Comparison of ENCODE assay signal across 14 mouse cellular contexts in genomic region chr2:4142221-4142950, GRCm38 (mm10).
A peak's percentile ranks its signal among the peaks of the same experiment; 100 is the strongest.
DNase-seq lines count a peak whose midpoint lies in the region; ATAC-seq and TF ChIP-seq lines count a peak whose summit lies in the region.
"Had no signal": no experiment of that assay in that cellular context is flagged by ENCODE, and none has a peak within 500 bp of the region (broad histone marks: within the 10 kb centered on the region; RNA-seq: fewer than 3 reads in every experiment).

No protein-coding gene starts in this region.

- TF ChIP-seq CTCF in CH12.LX (conservative IDR thresholded peaks at IDR 0.05 in 1 of 2, IDR thresholded peaks at IDR 0.05 in 1 of 2; ENCODE audit: low read depth in 2 of 2, low read length in 2 of 2) = no peak

- TF ChIP-seq RAD21 in CH12.LX (IDR thresholded peaks at IDR 0.05; ENCODE audit: low read depth, low read length) = no peak

- no peak for TF ChIP-seq EP300 in CH12.LX (IDR thresholded peaks at IDR 0.05; ENCODE audit: low read length)

- H3K4me1 ChIP-seq in CH12.LX (ENCODE audit: control insufficient read depth in 1 of 2, insufficient read depth in 2 of 2) = peaks cover 0 to 7% of the 10 kb centered on the region in 2 experiments; a peak in 2 of 4 replicates
- H3K4me1 ChIP-seq in midbrain, embryonic 11.5 days (ENCODE audit: control insufficient read depth, insufficient read depth, low read length) = peaks cover 3% of the 10 kb centered on the region; the same call in 1 of the 2 replicates
- H3K4me1 ChIP-seq: forebrain, embryonic 15.5 days; intestine, embryonic 15.5 days; megakaryocyte, embryonic 14.5 days had no signal

- no peak overlapping the region for H3K9ac ChIP-seq in CH12.LX (ENCODE audit: insufficient read depth, low read depth)
- H3K9ac ChIP-seq in midbrain, embryonic 11.5 days (ENCODE audit: low read length) = no peak overlapping the region
- H3K9ac ChIP-seq: forebrain, embryonic 15.5 days; intestine, embryonic 15.5 days; neural tube, embryonic 12.5 days had no signal

- intact Hi-C loops in heart, postnatal 25 days (cut with DNase I) = no loop called here

- no peaks in the 10 kb centered on the region for H3K79me2 ChIP-seq in CH12.LX (replicated peaks; ENCODE audit: control insufficient read depth, extremely low read depth, insufficient read depth, poor library complexity, severe bottlenecking)

- no peaks in the 10 kb centered on the region for H3K27me3 ChIP-seq in CH12.LX (replicated peaks)
- H3K27me3 ChIP-seq in midbrain, embryonic 11.5 days (ENCODE audit: control insufficient read depth, insufficient read depth, low read length) = no peaks in the 10 kb centered on the region
- H3K27me3 ChIP-seq: forebrain, embryonic 15.5 days; intestine, embryonic 15.5 days; megakaryocyte, embryonic 14.5 days; neural tube, embryonic 12.5 days had no signal

- H3K4me2 ChIP-seq in CH12.LX (ENCODE audit: insufficient read depth, low read depth, poor library complexity, severe bottlenecking) = no peak overlapping the region
- no peak overlapping the region for H3K4me2 ChIP-seq in midbrain, embryonic 11.5 days
- H3K4me2 ChIP-seq: forebrain, embryonic 15.5 days; intestine, embryonic 15.5 days; neural tube, embryonic 12.5 days had no signal

- no peak overlapping the region for H3K27ac ChIP-seq in CH12.LX (ENCODE audit: insufficient read depth, low read depth)
- no peak overlapping the region for H3K27ac ChIP-seq in midbrain, embryonic 11.5 days (ENCODE audit: low read depth, low read length)
- H3K27ac ChIP-seq: forebrain, embryonic 15.5 days; intestine, embryonic 15.5 days; neural tube, embryonic 12.5 days had no signal

- H3K36me3 ChIP-seq in CH12.LX (replicated peaks in 1 of 2; ENCODE audit: control insufficient read depth in 1 of 2, insufficient read depth in 1 of 2, low read length in 1 of 2) = no peaks in the 10 kb centered on the region
- H3K36me3 ChIP-seq in midbrain, embryonic 11.5 days (ENCODE audit: control insufficient read depth, insufficient read depth, low read length) = no peaks in the 10 kb centered on the region
- H3K36me3 ChIP-seq: forebrain, embryonic 15.5 days; intestine, embryonic 15.5 days; neural tube, embryonic 12.5 days had no signal

- WGBS in midbrain, embryonic 11.5 days = 33% methylated on average over 4 of the region's 4 CpGs

- dilution Hi-C loops in CH12.LX (cut with MboI; ENCODE audit: extremely low pct_ligation_motif_present, extremely low pct_unique_long_range_greater_than_20kb, low sequenced_read_pairs) = no loop called here

- DNase-seq in heart, adult 11 months = peak; percentile 61
- DNase-seq in heart, postnatal 25 days (ENCODE audit: low spot score) = no peak
- DNase-seq in CH12.LX (ENCODE audit: extremely low read depth) = peak; percentile 2
- DNase-seq in embryo, embryonic 10.5 days (ENCODE audit: low spot score) = peak; percentile 46
- DNase-seq in midbrain, embryonic 11.5 days (ENCODE audit: low spot score, missing footprints) = peak; percentile 89
- DNase-seq in frontal cortex, postnatal 25 days (ENCODE audit: low spot score in 2 of 2) = no peak
- DNase-seq: adrenal gland, adult 2 months; kidney, postnatal 36 days; lung, adult 2 months had no signal

- in situ Hi-C loops in CH12.LX (cut with MboI; ENCODE audit: low pct_ligation_motif_present, low pct_unique_long_range_greater_than_20kb, low sequenced_read_pairs) = no loop called here

- no peak for TF ChIP-seq POLR2A in CH12.LX (IDR thresholded peaks at IDR 0.05; ENCODE audit: low read depth, low read length)

- ATAC-seq in midbrain, embryonic 11.5 days (ENCODE audit: low FRiP score) = no peak; the same call in 1 of the 2 replicates
- no peak for ATAC-seq in activated CD4-positive, CD25-positive, alpha-beta regulatory T cell, adult 4 months
- ATAC-seq: forebrain, embryonic 15.5 days; intestine, embryonic 15.5 days had no signal

- no peaks in the 10 kb centered on the region for H3K9me3 ChIP-seq in CH12.LX (replicated peaks; ENCODE audit: low read length)
- no peaks in the 10 kb centered on the region for H3K9me3 ChIP-seq in midbrain, embryonic 11.5 days (ENCODE audit: control insufficient read depth, low read length)
- H3K9me3 ChIP-seq: forebrain, embryonic 15.5 days; intestine, embryonic 15.5 days; megakaryocyte, embryonic 14.5 days; neural tube, embryonic 12.5 days had no signal

- no peak overlapping the region for H3K4me3 ChIP-seq in CH12.LX (replicated peaks in 1 of 3; ENCODE audit: low read depth in 2 of 3, low read length in 2 of 3, poor library complexity in 1 of 3)
- H3K4me3 ChIP-seq in midbrain, embryonic 11.5 days (ENCODE audit: low read depth, low read length) = no peak overlapping the region
- H3K4me3 ChIP-seq: forebrain, embryonic 15.5 days; intestine, embryonic 15.5 days; megakaryocyte, embryonic 14.5 days; neural tube, embryonic 12.5 days had no signal

TF ChIP-seq in CH12.LX, 34 proteins besides CTCF, POLR2A, EP300 and RAD21:
- no peak for TF ChIP-seq HCFC1 (IDR thresholded peaks at IDR 0.05; ENCODE audit: low read depth, low read length)
- no peak for TF ChIP-seq NRF1 (IDR thresholded peaks at IDR 0.05; ENCODE audit: low read depth, low read length)
- TF ChIP-seq POLR2AphosphoS2 (IDR thresholded peaks at IDR 0.05; ENCODE audit: low read depth, low read length) = no peak
- no peak for TF ChIP-seq GABPA (IDR thresholded peaks at IDR 0.05; ENCODE audit: insufficient replicate concordance, low read depth, low read length)
- no peak for TF ChIP-seq ZKSCAN1 (IDR thresholded peaks at IDR 0.05; ENCODE audit: borderline replicate concordance, low read depth, low read length)
- TF ChIP-seq MAX (IDR thresholded peaks at IDR 0.05; ENCODE audit: low read length) = no peak
- TF ChIP-seq SIN3A (IDR thresholded peaks at IDR 0.05; ENCODE audit: low read length) = no peak
- no peak for TF ChIP-seq KAT2A (IDR thresholded peaks at IDR 0.05; ENCODE audit: insufficient replicate concordance, low read length)
- TF ChIP-seq CHD1 (IDR thresholded peaks at IDR 0.05; ENCODE audit: low read depth, low read length) = no peak
TF ChIP-seq in CH12.LX: peak in this region for 0.

Comparison
In these comparisons a context has a peak if more than half of its experiments do, and no peak if none do; other contexts are left out.
1. DNase-seq: peak in heart, adult 11 months (single experiment), CH12.LX (single experiment), embryo, embryonic 10.5 days (single experiment) and midbrain, embryonic 11.5 days (single experiment); none in heart, postnatal 25 days (single experiment) and frontal cortex, postnatal 25 days (0 of 2).